Mouse (Mus musculus) olfactory bulb, adult 2 months (tissue): ENCODE measurements around the gene Cdh16. TPM values are rescaled to one million over a fixed set of nuclear protein-coding genes. Genes with fewer than 3 reads are reported as not detected.
A peak's percentile ranks its signal among the peaks of the same experiment; 100 is the strongest.
"Not testable (repeated sequence)": the region's sequence is repeated elsewhere in the genome, so short reads cannot be mapped to it uniquely, and the experiment has no call there.

Experiments
- H3K27ac ChIP-seq: fragments of 200-500 bp; 2 replicates; pipeline ENCODE4 v1.5.1; 2012; ENCODE audit warnings: low read depth, low read length; ENCODE audit not compliant: insufficient read depth
- H3K4me1 ChIP-seq: fragments of 200-500 bp; 2 replicates; pipeline ENCODE4 v1.6.1; 2012; ENCODE audit warnings: low read length; ENCODE audit not compliant: control insufficient read depth, insufficient read depth
- H3K4me3 ChIP-seq: fragments of 200-500 bp; 2 replicates; pipeline ENCODE4 v1.5.1; 2012; ENCODE audit warnings: mild to moderate bottlenecking, low read depth, low read length, moderate library complexity; ENCODE audit not compliant: insufficient read depth
- CTCF ChIP-seq: fragments of 200-500 bp; IDR thresholded peaks from 2 replicates; pipeline ENCODE4 v1.5.1; 2012; ENCODE audit warnings: low read depth, mild to moderate bottlenecking, low read length, moderate library complexity; ENCODE audit not compliant: insufficient read depth
- POLR2A ChIP-seq: fragments of 200-500 bp; IDR thresholded peaks from 2 replicates; pipeline ENCODE4 v1.6.1; 2012; ENCODE audit warnings: mild to moderate bottlenecking, low read depth, low read length, moderate library complexity; ENCODE audit not compliant: insufficient read depth
- WGBS: fragments of 180-500 bp; shearing (Covaris S2); methylation state at CpG from one replicate; pipeline ENCODE4 v1.1.7; 2018; 5-methylcytosine and 5-hydroxymethylcytosine counted together
- polyA plus RNA-seq: library from polyadenylated mRNA; stranded (reverse); fragments of >200 nt; gene quantifications from 2 replicates; pipeline ENCODE4 v1.2.4, GENCODE M21; 2012; ENCODE audit warnings: low replicate concordance; ENCODE audit not compliant: missing spikeins, insufficient read depth, insufficient read length

Gene Cdh16
- not detected in 2 replicates for polyA plus RNA-seq

- H3K4me3 ChIP-seq, result no peak within 1 kb of the TSS
- 90% methylated on average over 6 of the region's 6 CpGs for WGBS
- H3K27ac ChIP-seq, result no peak within 1 kb of the TSS
- peaks cover under 1% of the 10 kb centered on the region; the same call in 1 of the 2 replicates for H3K4me1 ChIP-seq
- no peak for TF ChIP-seq CTCF
- no peak for TF ChIP-seq POLR2A
Observed at GRCm38 (mm10) chr8:104624161-104624560, at the start of gene Cdh16. Gene Cdh16 (minus strand): TSS chr8:104624396.

DNA sequence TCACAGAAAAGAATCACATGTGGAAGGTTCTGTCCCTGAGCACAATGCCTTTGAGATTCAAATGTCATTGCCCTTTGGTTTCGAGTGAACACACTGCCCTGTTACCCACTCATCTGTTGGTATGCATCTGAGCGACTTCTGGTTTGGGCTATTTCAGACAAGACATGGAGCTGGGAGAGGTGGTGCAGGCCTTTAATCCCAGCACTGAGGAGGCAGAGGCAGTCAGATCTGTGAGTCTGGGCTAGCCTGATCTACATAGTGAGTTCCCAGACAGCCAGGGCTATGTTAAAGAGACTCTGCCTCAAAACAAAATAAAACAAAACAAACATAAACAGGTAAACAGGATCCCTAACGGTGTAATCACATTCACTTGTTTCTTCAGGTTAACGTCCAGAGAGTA, 31.4 kb upstream of the Cdh16 start:
- TF ChIP-seq CTCF (no peak), POLR2A (no peak)
- WGBS, result 81% methylated on average over 4 of the region's 4 CpGs
- H3K4me3 ChIP-seq, result no peak overlapping the region
- H3K4me1 ChIP-seq, result no peaks in the 10 kb centered on the region
- H3K27ac ChIP-seq, result no peak overlapping the region

- Histone ChIP-seq H3K27ac (no peak overlapping the region), H3K4me1 (no peaks in the 10 kb centered on the region), H3K4me3 (no peak overlapping the region)
- WGBS, result under 1% methylated on average over 3 of the region's 3 CpGs
- TF ChIP-seq CTCF, result peak; percentile 34; the same call in 1 of the 2 replicates
- no peak for TF ChIP-seq POLR2A
Observed at GRCm38 (mm10) chr8:104654984-104655383, 30.8 kb upstream of the Cdh16 start.

DNA sequence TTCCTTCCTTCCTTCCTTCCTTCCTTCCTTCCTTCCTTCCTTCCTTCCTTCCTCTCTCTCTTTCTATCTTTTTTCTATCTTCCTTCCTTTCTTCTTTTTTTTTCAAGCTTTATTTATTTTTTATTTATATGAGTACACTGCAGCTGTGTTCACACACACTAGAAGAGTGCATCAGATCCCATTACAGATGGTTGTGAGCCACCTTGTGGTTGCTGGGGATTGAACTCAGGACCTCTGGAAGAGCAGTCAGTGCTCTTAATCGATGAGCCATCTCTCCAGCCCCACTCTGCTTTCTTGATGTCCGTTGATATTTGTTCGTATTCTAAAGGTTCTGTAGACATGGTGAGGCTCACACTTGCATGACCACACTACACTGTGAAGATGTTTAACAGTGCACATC, 20.0 kb upstream of the Cdh16 start:
- H3K4me3 ChIP-seq, H3K27ac ChIP-seq: not testable (repeated sequence)
- WGBS, result 76% methylated on average over 3 of the region's 3 CpGs
- H3K4me1 ChIP-seq, result peaks cover 14% of the 10 kb centered on the region

GRCm38 (mm10) chr8:104642324-104642654, 18.1 kb upstream of the Cdh16 start:
- Histone ChIP-seq H3K27ac (peak overlapping the region; percentile 81; the same call in 1 of the 2 replicates), H3K4me3 (peak overlapping the region; percentile 77), H3K4me1 (peaks cover 14% of the 10 kb centered on the region)
- TF ChIP-seq POLR2A (no peak), CTCF (no peak)
- 68% methylated on average over 6 of the region's 6 CpGs for WGBS

- under 1% methylated on average over 66 of the region's 66 CpGs for WGBS
- peak; percentile 82 for TF ChIP-seq POLR2A
- no peak for TF ChIP-seq CTCF
- Histone ChIP-seq H3K4me3 (peak within 1 kb of the TSS; percentile 77), H3K27ac (peak within 1 kb of the TSS; percentile 81), H3K4me1 (peaks cover 14% of the 10 kb centered on the region)
Observed at GRCm38 (mm10) chr8:104641426-104642323, 17.5 kb upstream of the Cdh16 start, which contains the start of gene Ciao2b. Gene Ciao2b (minus strand): TSS chr8:104641965.

DNA sequence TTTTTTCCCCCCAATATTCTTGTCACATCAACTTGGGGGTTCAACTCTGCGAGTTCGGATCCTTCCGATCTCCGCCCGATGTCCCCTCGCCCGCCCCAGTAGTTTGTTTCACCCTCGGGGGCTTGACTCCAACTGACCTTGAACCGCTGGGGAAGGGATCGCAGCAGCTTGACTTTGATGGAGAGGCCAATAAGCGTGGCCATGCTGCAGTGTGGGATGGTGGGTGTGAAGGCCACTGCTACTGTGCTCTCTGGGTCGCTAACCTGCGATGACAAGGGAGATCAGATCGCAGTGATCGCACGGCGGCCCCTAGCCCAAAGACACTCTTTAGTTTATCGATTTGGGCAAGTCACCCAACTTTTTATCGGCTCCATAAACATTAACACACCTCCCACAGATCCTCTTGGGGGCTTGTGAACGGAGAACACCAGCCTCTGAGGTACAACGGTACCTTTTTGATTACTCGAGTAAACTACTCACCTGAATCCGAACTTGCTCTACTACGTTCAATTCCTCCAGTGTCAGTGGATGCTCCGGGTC, 16.7 kb upstream of the Cdh16 start:
- TF ChIP-seq CTCF (no peak), POLR2A (no peak)
- Histone ChIP-seq H3K4me1 (peaks cover 14% of the 10 kb centered on the region), H3K27ac (no peak overlapping the region), H3K4me3 (peak overlapping the region; percentile 77)
- WGBS, result 10% methylated on average over 25 of the region's 25 CpGs

- no peak for TF ChIP-seq CTCF
- TF ChIP-seq POLR2A, result no peak
- WGBS, result 84% methylated on average over 7 of the region's 7 CpGs
- no peak overlapping the region for H3K4me3 ChIP-seq
- H3K27ac ChIP-seq, result no peak overlapping the region
- H3K4me1 ChIP-seq, result peaks cover 14% of the 10 kb centered on the region
Observed at GRCm38 (mm10) chr8:104640241-104640640, 16.0 kb upstream of the Cdh16 start.

GRCm38 (mm10) chr8:104638010-104638409, 13.8 kb upstream of the Cdh16 start:
- H3K4me3 ChIP-seq, result no peak overlapping the region
- TF ChIP-seq POLR2A (no peak), CTCF (no peak)
- 86% methylated on average over 6 of the region's 6 CpGs for WGBS

More at GRCm38 (mm10) chr8:104638010-104638409, 13.8 kb upstream of the Cdh16 start:
- Histone ChIP-seq H3K4me1 (peaks cover 14% of the 10 kb centered on the region), H3K27ac (no peak overlapping the region)
